Mouse (Mus musculus) C2C12 (cell line): ENCODE data around the gene C1qtnf5.

Source experiments
- CEBPB ChIP-seq: IDR thresholded peaks from one replicate; pipeline ENCODE4 v1.6.1; 2011; ENCODE audit warnings: low read depth, mild to moderate bottlenecking, control low read depth, moderate library complexity
- CTCF ChIP-seq: IDR thresholded peaks from one replicate; pipeline ENCODE4 v1.5.1; 2011; ENCODE audit not compliant: control insufficient read depth, insufficient read depth, insufficient read length
- FOSL1 ChIP-seq: IDR thresholded peaks from one replicate; pipeline ENCODE4 v1.8.0; 2011; ENCODE audit warnings: mild to moderate bottlenecking, low read length; ENCODE audit not compliant: poor library complexity, insufficient read depth, severe bottlenecking
- MAX ChIP-seq: IDR thresholded peaks from one replicate; pipeline ENCODE4 v1.6.1; 2011; ENCODE audit warnings: mild to moderate bottlenecking, control low read depth
- MYOG ChIP-seq: IDR thresholded peaks from one replicate; pipeline ENCODE4 v1.6.1; 2011; ENCODE audit not compliant: control insufficient read depth, insufficient read length; ENCODE audit errors: extremely low read depth
- USF1 ChIP-seq: IDR thresholded peaks from one replicate; pipeline ENCODE4 v1.6.1; 2011; ENCODE audit warnings: low read depth, mild to moderate bottlenecking, control low read depth, moderate library complexity

DNA sequence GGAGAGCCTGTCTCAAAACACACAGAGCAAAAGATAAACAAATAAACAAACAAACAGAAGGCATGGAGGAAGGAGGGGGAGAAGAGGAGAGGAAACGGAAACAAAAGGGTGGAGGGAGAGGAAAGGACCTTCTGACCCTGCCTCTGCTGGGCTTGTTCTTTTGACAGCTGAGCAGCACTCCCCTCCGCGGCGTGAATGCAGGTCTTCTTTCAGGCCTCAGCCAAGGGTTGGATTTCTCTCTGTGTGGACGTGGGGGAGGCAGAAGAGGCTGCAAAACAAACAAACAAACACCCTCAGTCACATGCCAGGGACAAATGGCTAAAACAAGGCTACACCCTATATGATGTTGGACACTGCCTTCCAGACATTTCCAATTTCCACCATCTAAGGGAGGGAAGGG lies 18.0 kb downstream of the C1qtnf5 start:
- no peak for TF ChIP-seq CTCF
- TF ChIP-seq MYOG = no peak
- TF ChIP-seq FOSL1 = no peak
- no peak for TF ChIP-seq MAX
- no peak for TF ChIP-seq CEBPB
- TF ChIP-seq USF1 = no peak
